Mouse (Mus musculus) heart, adult 2 months (tissue): Measurements from ENCODE around the gene Chgb. TPM values are rescaled to one million over a fixed set of nuclear protein-coding genes. Genes with fewer than 3 reads are reported as not detected.

Experiments
- DNase-seq, 2 experiments: peaks; one replicate each; pipeline ENCODE4 v3.0.0; 2021
- H3K27ac ChIP-seq: fragments of 200-600 bp; 2 replicates; pipeline ENCODE4 v1.8.1; 2022
- H3K27me3 ChIP-seq: fragments of 200-500 bp; 2 replicates; pipeline ENCODE4 v1.6.1; 2012; ENCODE audit warnings: mild to moderate bottlenecking, low read length, inconsistent platforms, mixed read lengths; ENCODE audit not compliant: control insufficient read depth, insufficient read depth
- H3K36me3 ChIP-seq: fragments of 200-500 bp; 2 replicates; pipeline ENCODE4 v1.6.1; 2012; ENCODE audit warnings: low read length, inconsistent platforms; ENCODE audit not compliant: control insufficient read depth, insufficient read depth
- H3K4me1 ChIP-seq: fragments of 200-500 bp; 2 replicates; pipeline ENCODE4 v1.6.1; 2011; ENCODE audit warnings: low read length; ENCODE audit not compliant: control insufficient read depth, insufficient read depth
- H3K4me3 ChIP-seq: fragments of 200-600 bp; 2 replicates; pipeline ENCODE4 v1.8.1; 2022
- H3K79me2 ChIP-seq: fragments of 200-500 bp; replicated peaks from 2 replicates; pipeline ENCODE4 v1.6.1; 2012; ENCODE audit warnings: mild to moderate bottlenecking, inconsistent platforms, low read length, moderate library complexity, mixed read lengths; ENCODE audit not compliant: control insufficient read depth, insufficient read depth
- H3K9ac ChIP-seq: fragments of 200-500 bp; 2 replicates; pipeline ENCODE4 v1.6.1; 2012; ENCODE audit warnings: low read depth, mild to moderate bottlenecking, control low read depth, inconsistent platforms, low read length, mixed read lengths
- CTCF ChIP-seq: fragments of 200-600 bp; IDR thresholded peaks from 2 replicates; pipeline ENCODE4 v1.8.1; 2022; ENCODE audit warnings: antibody characterized with exemption, mild to moderate bottlenecking, moderate library complexity
- EP300 ChIP-seq: fragments of 200-500 bp; IDR thresholded peaks from 2 replicates; pipeline ENCODE4 v1.6.1; 2011; ENCODE audit warnings: low read depth, low read length, control low read depth; ENCODE audit not compliant: insufficient read depth
- POLR2A ChIP-seq: fragments of 200-500 bp; IDR thresholded peaks from 2 replicates; pipeline ENCODE4 v1.6.1; 2011; ENCODE audit warnings: mild to moderate bottlenecking, low read depth, low read length, control low read depth; ENCODE audit not compliant: insufficient read depth
- WGBS: fragments of 180-500 bp; shearing (Covaris S2); methylation state at CpG from one replicate; pipeline ENCODE4 v1.1.7; 2018; 5-methylcytosine and 5-hydroxymethylcytosine counted together
- intact Hi-C: fragments of 180-260 bp; cut with DNase I; formaldehyde crosslinking; loops from one replicate; pipeline ENCODE4 v1.15.1; 2025
- long read RNA-seq: library from polyadenylated mRNA; stranded (forward); transcript quantifications from one replicate; pipeline ENCODE4 v2.0.0, GENCODE M21; 2021
- polyA plus RNA-seq: library from polyadenylated mRNA; depleted of rRNA; stranded (reverse); fragments of >200 nt; gene quantifications from 2 replicates; pipeline ENCODE4 v1.2.3, GENCODE M21; 2012; rRNA removed
- total RNA-seq, 2 experiments: library from RNA; stranded (reverse); gene quantifications; 2 replicates each; pipeline ENCODE4 v1.2.3; 2021

Chgb gene
- total RNA-seq (under 1 TPM; 0.45 to 0.47 TPM), polyA plus RNA-seq (0.08 TPM in 1 of 2 replicates, not detected in the other)
- long read RNA-seq, partial matches to known transcripts, result 0 of 2 reads
- long read RNA-seq, other reads (novel, unspliced or antisense), result 2 of 2 reads

- no peaks in the 10 kb centered on the region for H3K36me3 ChIP-seq
- H3K27ac ChIP-seq, result no peak within 1 kb of the TSS
- H3K79me2 ChIP-seq, result no peaks in the 10 kb centered on the region
- H3K4me1 ChIP-seq, result no peaks in the 10 kb centered on the region
- H3K4me3 ChIP-seq, result no peak within 1 kb of the TSS
- intact Hi-C loops, result no loop called here
- DNase-seq, result no peak
- no peak for TF ChIP-seq CTCF
- TF ChIP-seq POLR2A, result no peak
- TF ChIP-seq EP300, result no peak
- peaks cover 2% of the 10 kb centered on the region; the same call in 1 of the 2 replicates for H3K27me3 ChIP-seq
- 10% methylated on average over 4 of the region's 4 CpGs for WGBS
- no peak within 1 kb of the TSS for H3K9ac ChIP-seq
These were observed at the start of gene Chgb for GRCm38 (mm10) chr2:132780978-132781377. Gene Chgb (plus strand): TSS chr2:132781278.

- Histone ChIP-seq H3K4me3 (no peak overlapping the region), H3K36me3 (no peaks in the 10 kb centered on the region), H3K79me2 (no peaks in the 10 kb centered on the region), H3K9ac (no peak overlapping the region), H3K27ac (no peak overlapping the region), H3K4me1 (no peaks in the 10 kb centered on the region), H3K27me3 (no peaks in the 10 kb centered on the region)
- TF ChIP-seq POLR2A (no peak), EP300 (no peak), CTCF (no peak)
- 87% methylated on average over 5 of the region's 5 CpGs for WGBS
- intact Hi-C loops, result no loop called here
- DNase-seq, result no peak
These were observed 48.1 kb upstream of the Chgb start for GRCm38 (mm10) chr2:132732940-132733339.

- intact Hi-C loops, result no loop called here
- TF ChIP-seq EP300, result no peak
- Histone ChIP-seq H3K36me3 (no peaks in the 10 kb centered on the region; the same call in 1 of the 2 replicates), H3K27ac (no peak overlapping the region), H3K79me2 (no peaks in the 10 kb centered on the region), H3K27me3 (no peaks in the 10 kb centered on the region), H3K4me3 (no peak overlapping the region), H3K9ac (no peak overlapping the region), H3K4me1 (no peaks in the 10 kb centered on the region)
- WGBS, result 92% methylated on average over 10 of the region's 10 CpGs
- no peak for DNase-seq
These were observed 47.2 kb upstream of the Chgb start for GRCm38 (mm10) chr2:132733603-132734573.

GRCm38 (mm10) chr2:132738816-132739432 is 42.2 kb upstream of the Chgb start:
- Histone ChIP-seq H3K9ac (no peak overlapping the region), H3K79me2 (no peaks in the 10 kb centered on the region), H3K36me3 (no peaks in the 10 kb centered on the region; the same call in 1 of the 2 replicates), H3K4me3 (no peak overlapping the region), H3K27me3 (no peaks in the 10 kb centered on the region), H3K27ac (no peak overlapping the region), H3K4me1 (no peaks in the 10 kb centered on the region)
- 60% methylated on average over 2 of the region's 2 CpGs for WGBS
- intact Hi-C loops, result no loop called here
- TF ChIP-seq CTCF (no peak), POLR2A (no peak), EP300 (no peak)
- DNase-seq, result no peak

GRCm38 (mm10) chr2:132741862-132742347 is 39.2 kb upstream of the Chgb start:
- H3K79me2 ChIP-seq, result no peaks in the 10 kb centered on the region
- H3K27me3 ChIP-seq, result no peaks in the 10 kb centered on the region
- no peak overlapping the region for H3K4me3 ChIP-seq
- H3K36me3 ChIP-seq, result no peaks in the 10 kb centered on the region; the same call in 1 of the 2 replicates
- intact Hi-C loops, result no loop called here
- no peak overlapping the region for H3K27ac ChIP-seq
- H3K9ac ChIP-seq, result no peak overlapping the region
- WGBS, result 64% methylated on average over 8 of the region's 8 CpGs
- H3K4me1 ChIP-seq, result no peaks in the 10 kb centered on the region
- no peak for DNase-seq
- TF ChIP-seq CTCF, result no peak
- TF ChIP-seq EP300, result no peak
